Mouse (Mus musculus): ENCODE data around the gene Kif14. TPM values are rescaled to one million over a fixed set of nuclear protein-coding genes. Genes with fewer than 3 reads are reported as not detected.
"Not testable (repeated sequence)": the region's sequence is repeated elsewhere in the genome, so short reads cannot be mapped to it uniquely, and the experiment has no call there.

The Kif14 gene
- total RNA-seq, 2 experiments from 2014 or later: 16.5 to 19.3 TPM

GRCm38 (mm10) chr1:136550285-136550684 is 84.1 kb downstream of the Kif14 start:
- no peak for ATAC-seq (replicated peaks; ENCODE audit: low FRiP score, low TSS enrichment, poor library complexity, severe bottlenecking)

GRCm38 (mm10) chr1:136550851-136551540 is 84.9 kb downstream of the Kif14 start:
- peak; percentile 83 for ATAC-seq (replicated peaks; ENCODE audit: low FRiP score, low TSS enrichment, poor library complexity, severe bottlenecking)

GRCm38 (mm10) chr1:136554686-136555085 is 88.5 kb downstream of the Kif14 start:
- no peak for ATAC-seq (replicated peaks; ENCODE audit: low FRiP score, low TSS enrichment, poor library complexity, severe bottlenecking)

- no peak for ATAC-seq (replicated peaks; ENCODE audit: low FRiP score, low TSS enrichment, poor library complexity, severe bottlenecking)
Measured at GRCm38 (mm10) chr1:136555892-136556291, 89.7 kb downstream of the Kif14 start.

GRCm38 (mm10) chr1:136556643-136557042 is 90.5 kb downstream of the Kif14 start:
- ATAC-seq (replicated peaks; ENCODE audit: low FRiP score, low TSS enrichment, poor library complexity, severe bottlenecking): not testable (repeated sequence)

GRCm38 (mm10) chr1:136557436-136557835 is 91.3 kb downstream of the Kif14 start:
- ATAC-seq (replicated peaks; ENCODE audit: low FRiP score, low TSS enrichment, poor library complexity, severe bottlenecking): no peak

GRCm38 (mm10) chr1:136558762-136559161 is 92.6 kb downstream of the Kif14 start:
- ATAC-seq (replicated peaks; ENCODE audit: low FRiP score, low TSS enrichment, poor library complexity, severe bottlenecking): no peak

- ATAC-seq (replicated peaks; ENCODE audit: low FRiP score, low TSS enrichment, poor library complexity, severe bottlenecking): no peak
Measured at GRCm38 (mm10) chr1:136559284-136559683, 93.1 kb downstream of the Kif14 start.

GRCm38 (mm10) chr1:136559774-136560173 is 93.6 kb downstream of the Kif14 start:
- ATAC-seq (replicated peaks; ENCODE audit: low FRiP score, low TSS enrichment, poor library complexity, severe bottlenecking): no peak

- no peak for ATAC-seq (replicated peaks; ENCODE audit: low FRiP score, low TSS enrichment, poor library complexity, severe bottlenecking)
Measured at GRCm38 (mm10) chr1:136561823-136562222, 95.7 kb downstream of the Kif14 start.

- no peak for ATAC-seq (replicated peaks; ENCODE audit: low FRiP score, low TSS enrichment, poor library complexity, severe bottlenecking)
Measured at GRCm38 (mm10) chr1:136563149-136563548, 97.0 kb downstream of the Kif14 start.

GRCm38 (mm10) chr1:136564963-136565362 is 98.8 kb downstream of the Kif14 start:
- no peak for ATAC-seq (replicated peaks; ENCODE audit: low FRiP score, low TSS enrichment, poor library complexity, severe bottlenecking)

GRCm38 (mm10) chr1:136566386-136566785 is 100.2 kb downstream of the Kif14 start:
- ATAC-seq (replicated peaks; ENCODE audit: low FRiP score, low TSS enrichment, poor library complexity, severe bottlenecking): no peak

GRCm38 (mm10) chr1:136567641-136568040 is 101.5 kb downstream of the Kif14 start:
- ATAC-seq (replicated peaks; ENCODE audit: low FRiP score, low TSS enrichment, poor library complexity, severe bottlenecking): no peak

- no peak for ATAC-seq (replicated peaks; ENCODE audit: low FRiP score, low TSS enrichment, poor library complexity, severe bottlenecking)
Measured at GRCm38 (mm10) chr1:136568738-136569194, 102.6 kb downstream of the Kif14 start.

GRCm38 (mm10) chr1:136569206-136569605 is 103.1 kb downstream of the Kif14 start:
- ATAC-seq (replicated peaks; ENCODE audit: low FRiP score, low TSS enrichment, poor library complexity, severe bottlenecking): no peak

- ATAC-seq (replicated peaks; ENCODE audit: low FRiP score, low TSS enrichment, poor library complexity, severe bottlenecking): no peak
Measured at GRCm38 (mm10) chr1:136569626-136570297, 103.6 kb downstream of the Kif14 start.

GRCm38 (mm10) chr1:136570298-136570653 is 104.1 kb downstream of the Kif14 start:
- peak; percentile 63 for ATAC-seq (replicated peaks; ENCODE audit: low FRiP score, low TSS enrichment, poor library complexity, severe bottlenecking)

GRCm38 (mm10) chr1:136570976-136571375 is 104.8 kb downstream of the Kif14 start:
- ATAC-seq (replicated peaks; ENCODE audit: low FRiP score, low TSS enrichment, poor library complexity, severe bottlenecking): no peak

- ATAC-seq (replicated peaks; ENCODE audit: low FRiP score, low TSS enrichment, poor library complexity, severe bottlenecking): no peak
Measured at GRCm38 (mm10) chr1:136571530-136571929, 105.4 kb downstream of the Kif14 start.

Data from megakaryocyte-erythroid progenitor cell, adult 5-6 weeks (primary cell).